Comparison of ENCODE assay signal across 9 mouse cellular contexts in the genomic region with DNA sequence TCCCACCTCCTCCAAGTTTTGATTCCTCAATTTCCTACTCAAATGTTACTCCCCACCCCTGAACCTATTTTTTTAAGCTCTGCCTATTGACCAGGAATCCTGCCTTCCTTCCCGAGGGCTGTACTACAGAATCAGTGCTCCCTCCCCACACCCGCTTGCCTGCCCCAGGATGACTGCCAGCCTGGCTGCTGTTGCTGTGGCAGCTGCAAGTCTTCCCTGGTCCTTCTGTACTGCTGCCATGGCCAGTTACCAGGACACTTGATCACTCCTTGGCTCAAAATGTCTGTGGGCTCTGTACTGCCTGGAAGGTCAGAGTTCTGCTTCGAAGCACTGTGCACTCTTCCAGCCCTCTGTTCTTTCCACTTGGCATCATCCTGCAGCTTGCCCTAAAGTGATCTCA. TPM values are rescaled to one million over a fixed set of nuclear protein-coding genes. Genes with fewer than 3 reads are reported as not detected.
DNase-seq lines count a peak whose midpoint lies in the region; ATAC-seq lines count a peak whose summit lies in the region.
"Had no signal": no experiment of that assay in that cellular context is flagged by ENCODE, and none has a peak within 500 bp of the region (broad histone marks: within the 10 kb centered on the region; RNA-seq: fewer than 3 reads in every experiment).

No protein-coding gene starts in this region.

- peak; percentile 13 to 35 for DNase-seq in cerebellum, postnatal 14 days
- DNase-seq in cerebellum, adult 9-10 months: no peak
- peak; percentile 6 for DNase-seq in lung, postnatal 10 days
- DNase-seq in lung, postnatal 25 days (ENCODE audit: low spot score): no peak
- DNase-seq in gastrocnemius, adult 18-20 months (ENCODE audit: low spot score): peak; percentile 91
- DNase-seq in layer of hippocampus, postnatal 10 days (ENCODE audit: low spot score in 2 of 2): peak; percentile 38 to 54
- DNase-seq in thymus, postnatal 4 days: no peak

- ATAC-seq in megakaryocyte progenitor cell, adult 5-6 weeks (replicated peaks; ENCODE audit: poor library complexity): no peak
- ATAC-seq: forebrain, embryonic 13.5 days had no signal

RNA-seq across cellular contexts. Expression of a gene that starts 4.6 kb away (rescaled TPM):
- total RNA-seq in gastrocnemius, adult 18-20 months (2021): not detected
- total RNA-seq in layer of hippocampus, postnatal 10 days (2021): under 1 TPM in 1 of 2 experiments, not detected in 1; 0.25 TPM
- not detected in 2 replicates for total RNA-seq in megakaryocyte progenitor cell, adult 5-6 weeks (2015)
- total RNA-seq in megakaryocyte progenitor cell, adult 5-6 weeks (2017): not detected in 2 replicates

RNA-seq across cellular contexts. Expression of a gene that starts 7.5 kb away (rescaled TPM):
- total RNA-seq in gastrocnemius, adult 18-20 months (2021): 100 to 1,000 TPM in 1 of 2 experiments, 10 to 100 TPM in 1; 92.1 to 122 TPM
- total RNA-seq in layer of hippocampus, postnatal 10 days (2021): 10 to 100 TPM; 45.1 to 46.1 TPM
- 62.4 and 71.2 TPM in 2 replicates for total RNA-seq in megakaryocyte progenitor cell, adult 5-6 weeks (2015)
- total RNA-seq in megakaryocyte progenitor cell, adult 5-6 weeks (2017): 74.0 and 86.7 TPM in 2 replicates

RNA-seq across cellular contexts. Expression of a gene that starts 7.7 kb away (rescaled TPM):
- total RNA-seq in gastrocnemius, adult 18-20 months (2021): 1 to 10 TPM; 3.3 to 4.4 TPM
- 10 to 100 TPM; 19.3 to 21.5 TPM for total RNA-seq in layer of hippocampus, postnatal 10 days (2021)
- 20.4 and 29.3 TPM in 2 replicates for total RNA-seq in megakaryocyte progenitor cell, adult 5-6 weeks (2015)
- 26.5 and 38.3 TPM in 2 replicates for total RNA-seq in megakaryocyte progenitor cell, adult 5-6 weeks (2017)

RNA-seq across cellular contexts. Expression of a gene that starts 25.9 kb away (rescaled TPM):
- not detected for total RNA-seq in gastrocnemius, adult 18-20 months (2021)
- 1 to 10 TPM in 1 of 2 experiments, under 1 TPM in 1; 0.80 to 3.3 TPM for total RNA-seq in layer of hippocampus, postnatal 10 days (2021)
- 1.2 and 1.5 TPM in 2 replicates for total RNA-seq in megakaryocyte progenitor cell, adult 5-6 weeks (2015)
- total RNA-seq in megakaryocyte progenitor cell, adult 5-6 weeks (2017): 0.64 TPM in 1 of 2 replicates, not detected in the other

RNA-seq across cellular contexts. Expression of a gene that starts 30.7 kb away (rescaled TPM):
- total RNA-seq in gastrocnemius, adult 18-20 months (2021): 1 to 10 TPM in 1 of 2 experiments, under 1 TPM in 1; 0.93 to 1.3 TPM
- 1 to 10 TPM; 5.5 to 6.9 TPM for total RNA-seq in layer of hippocampus, postnatal 10 days (2021)
- 0.32 TPM in 1 of 2 replicates, not detected in the other for total RNA-seq in megakaryocyte progenitor cell, adult 5-6 weeks (2015)
- not detected in 2 replicates for total RNA-seq in megakaryocyte progenitor cell, adult 5-6 weeks (2017)

Comparison
In these comparisons a context has a peak if more than half of its experiments do, and no peak if none do; other contexts are left out.
1. DNase-seq: peak in cerebellum, postnatal 14 days (2 of 2), lung, postnatal 10 days (single experiment), gastrocnemius, adult 18-20 months (single experiment) and layer of hippocampus, postnatal 10 days (2 of 2); none in cerebellum, adult 9-10 months (single experiment), lung, postnatal 25 days (single experiment) and thymus, postnatal 4 days (single experiment).